Mouse (Mus musculus): ENCODE data around the gene Tmem97.

Gene Tmem97

GRCm38 (mm10) chr11:78566775-78567174 lies 16.2 kb upstream of the Tmem97 start:
- CTCF ChIA-PET, result interaction anchor here in 1 of 4 experiments (0.7 kb wide), 1 partner anchor 9 kb away, joined by 3 read pairs; no protein-coding TSS in a partner anchor
- POLR2A ChIA-PET, result interaction anchor here in 2 of 4 experiments (0.9 to 1.4 kb wide), 2 partner anchors 15 to 17 kb away, joined by 4 read pairs; no protein-coding TSS in a partner anchor

DNA sequence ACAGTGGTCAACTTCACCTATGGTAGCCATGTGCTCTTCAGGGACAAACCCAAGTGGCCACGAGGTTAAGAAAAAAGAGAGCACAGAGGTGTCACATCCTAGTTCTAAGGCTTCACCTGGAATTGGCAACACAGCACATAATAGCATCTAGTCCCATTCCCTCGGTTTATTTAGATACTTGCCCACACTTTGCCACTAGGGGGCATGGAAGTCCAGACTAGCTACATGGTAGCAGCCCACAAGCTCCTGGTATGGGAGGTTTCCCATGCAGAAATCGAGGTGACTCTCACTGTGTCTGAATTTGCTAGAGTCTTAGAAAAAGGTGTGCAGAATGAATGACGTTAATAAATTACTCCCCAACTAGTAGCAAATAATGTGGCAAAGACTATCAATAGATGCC lies 9.9 kb upstream of the Tmem97 start:
- CTCF ChIA-PET, result interaction anchor here (0.6 to 1.9 kb wide), 22 partner anchors 10 to 1431 kb away, joined by 3 to 11 read pairs (median 3); partner anchors contain the start of genes Sarm1 (in 1 of the 4) and Tmem97 (in 1 of the 4)
- POLR2A ChIA-PET, result interaction anchor here (0.5 to 2.1 kb wide), 10 partner anchors 9 to 1172 kb away, joined by 3 to 12 read pairs (median 5); partner anchors contain the start of gene Tmem97 (in 2 of the 4)

DNA sequence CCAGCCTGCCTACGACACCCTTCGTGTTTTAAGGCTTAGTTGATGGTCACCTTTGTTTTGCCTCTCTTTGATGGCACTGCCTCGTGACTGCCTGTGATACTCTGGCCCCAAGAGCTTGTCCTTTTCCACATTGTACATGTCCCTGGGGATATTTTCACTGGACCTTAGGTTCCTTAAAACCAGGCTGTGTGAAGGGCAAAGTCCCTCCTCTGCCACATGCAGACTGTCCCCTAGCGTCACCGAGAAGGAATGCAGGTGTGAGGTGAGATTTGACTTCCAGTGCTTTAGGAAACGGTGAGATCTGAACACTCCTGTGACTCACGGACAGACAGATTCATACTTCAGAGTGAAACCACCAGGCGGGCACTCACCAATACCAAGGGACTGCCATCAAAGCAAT lies 6.7 kb upstream of the Tmem97 start:
- POLR2A ChIA-PET, result interaction anchor here in 2 of 4 experiments (0.8 to 13.7 kb wide), 11 partner anchors 8 to 270 kb away, joined by 3 to 205 read pairs (median 3); partner anchors contain the start of genes Ift20 (in 1 of the 2) and Tnfaip1 (in 1 of the 2)
- CTCF ChIA-PET, result interaction anchor here in 3 of 4 experiments (0.6 to 0.9 kb wide), 5 partner anchors 9 to 399 kb away, joined by 3 read pairs; no protein-coding TSS in a partner anchor

- ChIA-PET POLR2A (interaction anchor here in 2 of 4 experiments (1.1 to 13.7 kb wide), 5 partner anchors 11 to 29 kb away, joined by 3 to 205 read pairs (median 4); partner anchors contain the start of genes Ift20 (in 2 of the 2) and Tnfaip1 (in 2 of the 2)), CTCF (no interaction called here)
Measured at GRCm38 (mm10) chr11:78556070-78556469, 5.5 kb upstream of the Tmem97 start.

DNA sequence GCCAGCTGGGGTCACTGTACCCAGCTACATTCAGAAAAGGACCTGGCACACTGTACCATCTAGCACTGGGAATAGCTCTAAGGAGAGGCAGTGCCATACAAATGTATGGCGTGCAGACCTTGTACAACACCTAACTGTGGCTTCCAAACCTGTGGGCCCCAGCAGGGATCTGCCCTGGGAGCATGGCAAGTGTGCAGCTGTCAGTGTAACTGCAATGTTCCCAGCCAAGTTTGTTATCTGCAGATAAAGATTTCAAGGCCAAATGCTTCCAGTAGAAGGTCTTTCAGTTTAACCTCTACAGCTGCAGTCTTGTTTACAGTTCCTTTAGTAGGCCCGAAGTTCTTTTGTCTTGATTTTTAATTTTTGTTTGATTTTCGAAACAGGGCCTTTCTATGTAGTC lies 5.0 kb upstream of the Tmem97 start:
- ChIA-PET CTCF (interaction anchor here in 1 of 4 experiments (1.2 kb wide), 1 partner anchor 11 kb away, joined by 3 read pairs; no protein-coding TSS in a partner anchor), POLR2A (interaction anchor here in 2 of 4 experiments (1.5 to 13.7 kb wide), 4 partner anchors 11 to 19 kb away, joined by 3 to 205 read pairs (median 6); partner anchors contain the start of genes Ift20 (in 2 of the 2) and Tnfaip1 (in 2 of the 2))

DNA sequence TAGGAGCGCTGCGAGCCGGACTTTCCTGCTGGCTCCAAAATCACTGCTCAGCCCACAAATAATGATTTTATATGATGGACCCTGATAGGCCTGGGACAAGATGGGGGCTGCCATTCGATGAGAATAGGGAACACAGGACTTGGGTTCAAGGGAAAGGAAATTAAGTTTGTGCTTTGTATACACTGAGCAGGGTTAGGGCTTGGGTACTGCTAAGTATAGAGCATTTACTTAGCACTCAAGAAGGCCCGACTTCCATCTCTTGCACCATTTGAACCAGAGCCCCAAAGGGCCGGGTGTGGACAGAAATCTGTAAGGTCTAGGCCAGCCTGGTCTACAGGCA lies 452 bp upstream of the Tmem97 start:
- POLR2A ChIA-PET, result interaction anchor here in 3 of 4 experiments (0.5 to 13.7 kb wide), 27 partner anchors 8 to 464 kb away, joined by 3 to 205 read pairs (median 5); partner anchors contain the start of genes Ift20 (in 3 of the 3), Poldip2 (in 3 of the 3), Tmem199 (in 3 of the 3) and Tnfaip1 (in 3 of the 3)
- CTCF ChIA-PET, result interaction anchor here in 1 of 4 experiments (1.4 kb wide), 1 partner anchor 23 kb away, joined by 3 read pairs; no protein-coding TSS in a partner anchor

DNA sequence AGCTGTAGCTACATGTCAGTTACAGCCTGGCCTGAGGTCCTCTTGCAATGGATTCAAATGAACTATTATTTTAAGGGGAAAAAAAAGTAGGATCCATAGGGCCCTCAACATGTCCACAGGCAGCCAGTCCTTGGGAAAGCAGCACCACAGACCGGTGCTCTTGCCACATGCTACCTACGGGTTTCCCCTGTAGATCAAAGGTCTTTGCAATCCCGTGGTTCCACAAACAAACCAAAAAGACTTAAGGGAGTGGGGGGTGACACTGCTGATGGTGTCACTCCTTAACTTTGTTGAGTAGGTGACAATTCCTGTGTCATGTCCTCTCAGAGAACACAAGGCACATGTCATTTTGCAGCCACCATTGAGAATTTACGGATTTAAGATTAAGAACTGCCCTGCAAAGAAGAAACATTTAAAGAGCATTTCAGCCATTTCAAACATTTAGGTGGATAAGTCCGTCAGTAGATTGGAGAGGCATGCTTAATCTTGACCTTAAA lies 1.0 kb downstream of the Tmem97 start:
- ChIA-PET POLR2A (interaction anchor here in 3 of 4 experiments (0.7 to 13.7 kb wide), 15 partner anchors 8 to 177 kb away, joined by 3 to 205 read pairs (median 7); partner anchors contain the start of genes Ift20 (in 3 of the 3), Tnfaip1 (in 3 of the 3), Poldip2 (in 2 of the 3) and Tmem199 (in 2 of the 3)), CTCF (interaction anchor here in 2 of 4 experiments (1.0 to 1.2 kb wide), 2 partner anchors 11 to 96 kb away, joined by 3 read pairs; no protein-coding TSS in a partner anchor)

GRCm38 (mm10) chr11:78547718-78548460 lies 2.7 kb downstream of the Tmem97 start:
- CTCF ChIA-PET, result interaction anchor here in 1 of 4 experiments (0.6 kb wide), 1 partner anchor 665 kb away, joined by 3 read pairs; no protein-coding TSS in a partner anchor
- POLR2A ChIA-PET, result interaction anchor here in 3 of 4 experiments (0.6 to 13.7 kb wide), 14 partner anchors 8 to 74 kb away, joined by 3 to 205 read pairs (median 6); partner anchors contain the start of genes Ift20 (in 3 of the 3), Tnfaip1 (in 3 of the 3), Poldip2 (in 2 of the 3) and Tmem199 (in 2 of the 3)

GRCm38 (mm10) chr11:78545181-78545580 lies 5.4 kb downstream of the Tmem97 start:
- POLR2A ChIA-PET, result interaction anchor here (0.9 to 13.7 kb wide), 19 partner anchors 7 to 380 kb away, joined by 3 to 205 read pairs (median 6); partner anchors contain the start of genes Ift20 (in 4 of the 4), Tnfaip1 (in 4 of the 4), Poldip2 (in 2 of the 4) and Tmem199 (in 2 of the 4)
- CTCF ChIA-PET, result interaction anchor here in 3 of 4 experiments (0.5 to 2.5 kb wide), 14 partner anchors 9 to 567 kb away, joined by 3 to 10 read pairs (median 3); partner anchors contain the start of genes Ift20 (in 1 of the 3) and Tnfaip1 (in 1 of the 3)

- ChIA-PET POLR2A (interaction anchor here (0.6 to 13.7 kb wide), 22 partner anchors 7 to 571 kb away, joined by 3 to 205 read pairs (median 6); partner anchors contain the start of genes Ift20 (in 4 of the 4), Tnfaip1 (in 4 of the 4), Poldip2 (in 2 of the 4) and Tmem199 (in 2 of the 4)), CTCF (interaction anchor here in 3 of 4 experiments (0.6 to 2.5 kb wide), 14 partner anchors 8 to 567 kb away, joined by 3 to 10 read pairs (median 3); partner anchors contain the start of genes Ift20 (in 1 of the 3), Nos2 (in 1 of the 3) and Tnfaip1 (in 1 of the 3))
Measured at GRCm38 (mm10) chr11:78544449-78545111, 6.0 kb downstream of the Tmem97 start.

DNA sequence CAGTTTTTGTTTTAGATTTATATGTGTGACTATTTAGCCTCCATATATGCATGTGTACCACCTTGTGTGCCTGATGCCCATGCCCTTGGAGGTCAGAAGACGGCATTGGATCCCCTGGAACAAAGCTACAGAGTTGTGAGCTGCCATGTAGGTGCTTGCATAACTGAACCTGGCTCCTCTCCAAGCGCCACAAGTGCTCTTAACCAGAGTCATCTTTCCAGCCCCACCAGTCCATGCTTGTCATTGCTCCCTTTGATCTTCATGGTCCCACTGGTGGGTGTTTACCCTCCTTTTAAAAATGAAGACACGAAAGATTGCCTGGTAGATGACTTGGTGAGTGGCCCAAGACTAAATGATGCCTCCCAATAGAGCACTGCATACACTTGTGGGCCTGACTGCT lies 10.2 kb downstream of the Tmem97 start:
- CTCF ChIA-PET, result no interaction called here

GRCm38 (mm10) chr11:78536690-78537084 lies 13.9 kb downstream of the Tmem97 start:
- ChIA-PET CTCF (interaction anchor here in 3 of 4 experiments (0.6 to 2.3 kb wide), 9 partner anchors 8 to 1516 kb away, joined by 3 to 12 read pairs (median 4); no protein-coding TSS in a partner anchor), POLR2A (interaction anchor here in 3 of 4 experiments (0.6 to 7.8 kb wide), 55 partner anchors 8 to 803 kb away, joined by 3 to 205 read pairs (median 6); partner anchors contain the start of genes Poldip2 (in 3 of the 3), Tmem199 (in 3 of the 3), Tmem97 (in 3 of the 3) and Ccnq (in 2 of the 3))

More for the DNA sequence above, 10.2 kb downstream of the Tmem97 start:
- POLR2A ChIA-PET, result interaction anchor here in 3 of 4 experiments (0.6 to 7.8 kb wide), 8 partner anchors 7 to 1093 kb away, joined by 3 to 205 read pairs (median 48); partner anchors contain the start of gene Tmem97 (in 3 of the 3)

DNA sequence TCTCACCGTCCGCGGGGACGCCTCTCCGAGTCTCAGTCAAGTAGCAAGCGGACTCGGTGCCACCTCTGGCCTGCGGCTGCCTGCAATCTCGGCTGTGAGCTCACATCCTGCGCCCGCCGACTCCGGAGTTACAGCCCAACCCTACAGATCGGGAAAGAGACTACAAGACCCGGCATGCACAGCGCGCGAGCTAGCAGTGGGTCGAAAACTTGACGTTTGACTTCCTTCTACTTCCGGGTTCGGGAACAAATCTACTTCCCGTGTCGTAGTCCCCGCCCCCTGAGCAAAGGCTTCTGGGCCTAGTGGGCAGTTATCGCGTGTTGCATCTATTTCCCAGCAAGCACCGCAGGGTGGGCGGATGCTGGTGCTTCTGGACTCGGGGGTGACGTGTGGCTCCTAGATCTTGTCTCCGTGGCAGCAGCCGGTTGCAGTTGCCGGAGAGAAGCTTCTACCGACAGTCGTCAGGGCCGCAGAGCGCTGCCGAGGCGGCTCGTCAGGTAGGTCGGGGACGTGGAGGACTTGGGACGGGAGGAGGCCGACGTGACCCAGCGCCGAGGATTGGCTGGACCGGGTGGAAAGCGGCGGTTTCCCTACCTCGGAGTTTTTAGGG lies 14.4 kb downstream of the Tmem97 start, which contains the start of the genes Tnfaip1 and Ift20:
Gene Tnfaip1, minus strand, starts transcription at position 253 of the 610 bp plus-strand sequence.
Gene Ift20, plus strand, starts transcription at position 282 of the 610 bp plus-strand sequence.
- POLR2A ChIA-PET, result interaction anchor here (0.6 to 7.8 kb wide), 67 partner anchors 9 to 1124 kb away, joined by 3 to 205 read pairs (median 4); partner anchors contain the start of genes Poldip2 (in 3 of the 4), Sarm1 (in 3 of the 4), Tmem199 (in 3 of the 4) and Tmem97 (in 3 of the 4)

GRCm38 (mm10) chr11:78535376-78536079 lies 15.0 kb downstream of the Tmem97 start:
- CTCF ChIA-PET, result interaction anchor here in 2 of 4 experiments (0.7 to 2.3 kb wide), 13 partner anchors 10 to 812 kb away, joined by 3 to 12 read pairs (median 4); no protein-coding TSS in a partner anchor
- POLR2A ChIA-PET, result interaction anchor here (0.6 to 7.8 kb wide), 69 partner anchors 9 to 1125 kb away, joined by 3 to 205 read pairs (median 4); partner anchors contain the start of genes Poldip2 (in 3 of the 4), Sarm1 (in 3 of the 4), Tmem199 (in 3 of the 4) and Tmem97 (in 3 of the 4)

More for the DNA sequence above, 14.4 kb downstream of the Tmem97 start, which contains the start of the genes Tnfaip1 and Ift20:
- CTCF ChIA-PET, result interaction anchor here (0.6 to 2.3 kb wide), 11 partner anchors 9 to 1516 kb away, joined by 3 to 12 read pairs (median 5); no protein-coding TSS in a partner anchor

DNA sequence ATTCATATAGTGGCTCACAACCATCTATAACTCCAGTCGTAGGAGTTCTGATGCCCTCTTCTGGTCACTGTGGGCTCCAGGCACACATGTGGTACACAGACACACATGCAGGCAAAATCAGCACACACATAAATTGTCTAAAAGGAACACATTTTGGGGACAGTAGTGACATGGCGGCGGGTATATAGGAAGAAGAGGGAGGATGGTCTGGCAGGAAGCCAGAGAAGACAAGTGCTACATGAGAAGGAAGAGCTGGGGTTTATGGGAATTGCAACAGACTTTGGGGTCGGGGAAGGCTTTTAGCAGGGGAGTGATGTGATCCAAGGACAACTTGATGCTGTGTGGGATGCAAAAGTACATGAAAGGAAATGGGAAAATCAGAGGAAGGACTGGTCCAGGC lies 16.1 kb downstream of the Tmem97 start:
- CTCF ChIA-PET, result interaction anchor here in 2 of 4 experiments (0.7 to 2.3 kb wide), 6 partner anchors 8 to 813 kb away, joined by 3 to 12 read pairs (median 6); no protein-coding TSS in a partner anchor
- POLR2A ChIA-PET, result interaction anchor here (0.7 to 7.8 kb wide), 12 partner anchors 8 to 206 kb away, joined by 3 to 205 read pairs (median 17); partner anchors contain the start of genes Tmem97 (in 3 of the 4), Poldip2 (in 2 of the 4) and Tmem199 (in 2 of the 4)

Measured in embryonic stem cell, embryonic (primary cell).